Mouse (Mus musculus) urinary bladder, postnatal 14 days (tissue): ENCODE measurements around the gene Galt.

Experiments used
- DNase-seq: peaks from one replicate; pipeline ENCODE4 v3.0.0; 2021; ENCODE audit warnings: low spot score

The Galt gene

GRCm38 (mm10) chr4:41754797-41755337 lies at the start of gene Galt:
Galt (plus strand) TSS chr4:41755228.
- peak; percentile 67 for DNase-seq

- no peak for DNase-seq
Observed at GRCm38 (mm10) chr4:41705922-41706754, 48.9 kb upstream of the Galt start.

GRCm38 (mm10) chr4:41707011-41707535 lies 48.0 kb upstream of the Galt start:
- peak; percentile 72 for DNase-seq

- DNase-seq = no peak
Observed at GRCm38 (mm10) chr4:41708192-41708745, 46.8 kb upstream of the Galt start.

GRCm38 (mm10) chr4:41710229-41710628 lies 44.8 kb upstream of the Galt start:
- DNase-seq = no peak

- DNase-seq = no peak
Observed at GRCm38 (mm10) chr4:41711705-41712375, 43.2 kb upstream of the Galt start.

GRCm38 (mm10) chr4:41712421-41713196 lies 42.4 kb upstream of the Galt start:
- DNase-seq = peak; percentile 29

- DNase-seq = peak; percentile 80
Observed at GRCm38 (mm10) chr4:41713197-41714067, 41.6 kb upstream of the Galt start, which contains the start of gene Rpp25l. Rpp25l (minus strand) TSS chr4:41713534.

GRCm38 (mm10) chr4:41714276-41714675 lies 40.8 kb upstream of the Galt start:
- peak; percentile 70 for DNase-seq

GRCm38 (mm10) chr4:41715082-41715481 lies 39.9 kb upstream of the Galt start:
- no peak for DNase-seq

GRCm38 (mm10) chr4:41715596-41715995 lies 39.4 kb upstream of the Galt start:
- DNase-seq = no peak

- no peak for DNase-seq
Observed at GRCm38 (mm10) chr4:41716834-41717233, 38.2 kb upstream of the Galt start.

- DNase-seq = peak; percentile 87
Observed at GRCm38 (mm10) chr4:41722918-41723351, 32.1 kb upstream of the Galt start, which contains the start of gene Dctn3. Dctn3 (minus strand) TSS chr4:41723170.

- DNase-seq = no peak
Observed at GRCm38 (mm10) chr4:41726826-41727621, 28.0 kb upstream of the Galt start.

- DNase-seq = no peak
Observed at GRCm38 (mm10) chr4:41731052-41731765, 23.8 kb upstream of the Galt start, which contains the start of gene Arid3c. Arid3c (minus strand) TSS chr4:41731142.

- peak; percentile 78 for DNase-seq
Observed at GRCm38 (mm10) chr4:41737602-41738255, 17.3 kb upstream of the Galt start.

- no peak for DNase-seq
Observed at GRCm38 (mm10) chr4:41738256-41738603, 16.8 kb upstream of the Galt start.

- DNase-seq = no peak
Observed at GRCm38 (mm10) chr4:41739260-41739659, 15.8 kb upstream of the Galt start.
